Mouse (Mus musculus): ENCODE data around the gene Gm20388. TPM values are rescaled to one million over a fixed set of nuclear protein-coding genes. Genes with fewer than 3 reads are reported as not detected.

Gene Gm20388
- polyA plus RNA-seq, 1 experiment from 2014 or later, result not detected

DNA sequence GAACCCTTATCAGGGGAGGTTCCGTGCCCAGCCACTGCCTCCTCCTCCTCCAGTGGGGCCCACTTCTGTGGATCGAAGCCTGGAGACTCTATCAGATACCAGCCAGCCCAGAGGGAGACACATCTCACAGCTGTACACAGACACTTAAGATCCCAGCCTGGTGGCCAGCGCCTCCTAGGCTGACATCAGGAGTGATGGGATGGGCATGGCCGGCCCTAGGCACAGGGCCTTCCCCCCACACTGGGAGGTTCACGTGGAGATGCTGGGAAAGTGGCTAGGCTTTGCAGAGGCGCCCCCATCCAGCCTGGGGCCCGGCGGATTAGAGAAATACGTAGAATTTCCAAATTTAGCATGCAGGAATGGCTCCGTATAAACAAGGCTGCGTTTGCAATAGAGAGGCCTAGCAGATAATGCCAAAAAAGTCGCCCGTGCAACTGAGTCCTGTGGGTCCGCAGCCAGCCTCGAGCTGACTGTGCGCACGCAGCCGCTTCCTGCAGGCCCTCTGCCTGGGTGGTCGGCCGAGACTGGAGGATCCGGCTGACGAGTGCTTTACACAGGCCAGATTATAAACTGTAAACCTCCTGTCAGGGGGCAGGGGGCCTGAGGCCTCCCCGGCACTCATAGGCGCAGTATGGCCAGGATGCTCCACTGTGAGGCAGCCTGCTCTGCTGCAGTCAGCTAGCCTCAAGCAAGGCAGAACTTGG lies 949.9 kb downstream of the Gm20388 start:
- H3K27ac ChIP-seq, result peak overlapping the region; percentile 19
- H3K4me1 ChIP-seq, result peaks cover 10% of the 10 kb centered on the region; the same call in 1 of the 2 replicates
- H3K4me2 ChIP-seq (replicated peaks), result no peak overlapping the region
- WGBS, result 40% methylated on average over 24 of the region's 24 CpGs
- H3K9ac ChIP-seq, result no peak overlapping the region
- no peak overlapping the region for H3K4me3 ChIP-seq
- 0 out of 2 replicates have a peak, but pooled peaks have one; percentile 10 for ATAC-seq (ENCODE audit: insufficient number of reproducible peaks, insufficient read depth, low FRiP score, low TSS enrichment)
- H3K9me3 ChIP-seq, result no peaks in the 10 kb centered on the region
- no peaks in the 10 kb centered on the region for H3K36me3 ChIP-seq
- H3K27me3 ChIP-seq, result peaks cover 3% of the 10 kb centered on the region; the same call in 1 of the 2 replicates

- ATAC-seq (ENCODE audit: insufficient number of reproducible peaks, insufficient read depth, low FRiP score, low TSS enrichment), result no peak
- Histone ChIP-seq H3K9me3 (no peaks in the 10 kb centered on the region), H3K4me1 (peaks cover 10% of the 10 kb centered on the region; the same call in 1 of the 2 replicates), H3K4me2 (replicated peaks) (no peak overlapping the region), H3K4me3 (no peak overlapping the region), H3K27ac (no peak overlapping the region), H3K9ac (no peak overlapping the region), H3K27me3 (peaks cover 3% of the 10 kb centered on the region; the same call in 1 of the 2 replicates), H3K36me3 (no peaks in the 10 kb centered on the region)
- WGBS, result 88% methylated on average over 4 of the region's 4 CpGs
These were observed 953.0 kb downstream of the Gm20388 start for GRCm38 (mm10) chr8:120863683-120864082.

DNA sequence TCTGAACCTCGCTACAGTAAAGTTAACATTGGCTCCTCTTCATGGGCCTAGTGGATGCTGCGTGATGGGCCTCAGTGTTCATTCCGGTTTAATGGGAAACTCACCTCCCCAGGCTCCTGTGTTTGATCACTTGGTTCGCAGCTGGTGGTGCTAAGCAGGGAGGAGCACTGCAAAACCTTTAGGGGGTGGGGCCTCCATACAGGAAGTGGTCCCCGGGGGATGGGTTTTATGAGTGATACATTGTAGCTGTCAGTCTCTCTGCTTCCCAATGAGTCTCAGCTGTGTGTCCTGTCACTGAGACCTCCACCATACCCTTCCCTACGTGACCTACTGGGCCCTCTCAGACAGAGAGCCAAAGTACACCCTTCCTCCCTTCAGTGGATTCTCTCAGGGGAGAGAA lies 956.7 kb downstream of the Gm20388 start:
- Histone ChIP-seq H3K9me3 (no peaks in the 10 kb centered on the region), H3K4me3 (no peak overlapping the region), H3K27me3 (no peaks in the 10 kb centered on the region), H3K9ac (no peak overlapping the region), H3K36me3 (no peaks in the 10 kb centered on the region), H3K4me1 (no peaks in the 10 kb centered on the region), H3K4me2 (replicated peaks) (no peak overlapping the region), H3K27ac (no peak overlapping the region)
- no peak for ATAC-seq (ENCODE audit: insufficient number of reproducible peaks, insufficient read depth, low FRiP score, low TSS enrichment)
- WGBS, result 66% methylated on average over 6 of the region's 6 CpGs

- Histone ChIP-seq H3K27ac (no peak overlapping the region), H3K27me3 (no peaks in the 10 kb centered on the region), H3K9ac (no peak overlapping the region), H3K36me3 (no peaks in the 10 kb centered on the region), H3K4me1 (no peaks in the 10 kb centered on the region), H3K9me3 (no peaks in the 10 kb centered on the region), H3K4me3 (no peak overlapping the region), H3K4me2 (replicated peaks) (no peak overlapping the region)
- WGBS, result 81% methylated on average over 6 of the region's 6 CpGs
- ATAC-seq (ENCODE audit: insufficient number of reproducible peaks, insufficient read depth, low FRiP score, low TSS enrichment), result no peak
These were observed 962.0 kb downstream of the Gm20388 start for GRCm38 (mm10) chr8:120872661-120873060.

DNA sequence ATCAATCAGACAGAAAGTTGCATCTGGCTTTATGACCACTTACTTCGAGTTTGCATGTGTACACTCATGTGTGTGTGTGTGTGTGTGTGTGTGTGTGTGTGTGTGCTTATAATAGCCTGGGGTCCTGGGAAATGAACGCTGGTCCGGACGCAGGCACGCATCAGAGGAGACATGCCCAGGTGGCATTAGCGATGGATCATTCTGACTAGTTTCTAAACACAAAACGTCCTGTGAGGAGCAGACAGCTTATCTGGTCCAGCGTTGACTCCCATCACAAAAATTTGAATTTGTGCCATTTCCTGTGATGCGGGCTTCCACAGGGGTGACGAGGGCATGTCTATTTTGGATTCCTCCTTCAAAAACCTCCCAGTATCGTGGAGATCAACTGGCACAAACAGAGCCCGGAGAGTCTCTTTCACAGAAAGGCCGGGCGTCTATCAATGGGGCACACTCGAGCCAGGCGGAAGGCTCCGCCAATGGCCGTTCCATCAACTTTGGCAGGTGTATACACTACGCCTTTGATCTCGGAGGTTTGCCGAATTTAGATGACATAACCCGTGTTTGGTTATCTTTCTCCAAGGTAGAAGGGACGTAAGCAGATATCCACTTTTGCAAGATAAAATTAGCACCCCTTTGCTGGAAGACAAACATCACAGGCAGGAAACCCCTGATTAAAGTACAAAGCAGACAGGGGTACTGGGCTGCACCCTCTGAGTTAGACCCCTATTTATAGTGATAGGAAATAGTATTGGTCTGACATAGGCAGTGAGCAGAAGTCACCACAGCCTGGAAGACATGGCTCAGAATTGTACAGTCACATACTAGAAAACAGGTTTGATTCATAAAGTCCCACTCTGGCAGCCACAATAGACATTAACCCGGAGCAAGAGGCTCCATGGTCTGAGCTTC lies 965.6 kb downstream of the Gm20388 start:
- 77% methylated on average over 24 of the region's 24 CpGs for WGBS
- H3K27me3 ChIP-seq, result peaks cover 31% of the 10 kb centered on the region

GRCm38 (mm10) chr8:120877005-120877404 lies 966.4 kb downstream of the Gm20388 start:
- no peaks in the 10 kb centered on the region for H3K36me3 ChIP-seq
- peaks cover 39% of the 10 kb centered on the region for H3K27me3 ChIP-seq
- H3K4me1 ChIP-seq, result no peaks in the 10 kb centered on the region
- H3K4me3 ChIP-seq, result no peak overlapping the region
- no peak overlapping the region for H3K4me2 ChIP-seq (replicated peaks)
- WGBS, result 80% methylated on average over 7 of the region's 7 CpGs
- H3K9me3 ChIP-seq, result no peaks in the 10 kb centered on the region
- no peak overlapping the region for H3K9ac ChIP-seq
- no peak for ATAC-seq (ENCODE audit: insufficient number of reproducible peaks, insufficient read depth, low FRiP score, low TSS enrichment)
- no peak overlapping the region for H3K27ac ChIP-seq

More for the DNA sequence above, 965.6 kb downstream of the Gm20388 start:
- H3K36me3 ChIP-seq, result no peaks in the 10 kb centered on the region
- no peaks in the 10 kb centered on the region for H3K4me1 ChIP-seq
- H3K9ac ChIP-seq, result no peak overlapping the region
- no peak overlapping the region for H3K27ac ChIP-seq
- ATAC-seq (ENCODE audit: insufficient number of reproducible peaks, insufficient read depth, low FRiP score, low TSS enrichment), result no peak
- H3K4me2 ChIP-seq (replicated peaks), result no peak overlapping the region
- no peak overlapping the region for H3K4me3 ChIP-seq
- H3K9me3 ChIP-seq, result no peaks in the 10 kb centered on the region

GRCm38 (mm10) chr8:120879928-120880327 lies 969.3 kb downstream of the Gm20388 start:
- no peak for ATAC-seq (ENCODE audit: insufficient number of reproducible peaks, insufficient read depth, low FRiP score, low TSS enrichment)
- peaks cover 57% of the 10 kb centered on the region for H3K27me3 ChIP-seq
- H3K4me1 ChIP-seq, result peaks cover 11% of the 10 kb centered on the region; the same call in 1 of the 2 replicates
- H3K9me3 ChIP-seq, result no peaks in the 10 kb centered on the region
- H3K4me3 ChIP-seq, result no peak overlapping the region
- no peak overlapping the region for H3K27ac ChIP-seq
- H3K4me2 ChIP-seq (replicated peaks), result no peak overlapping the region
- 54% methylated on average over 6 of the region's 6 CpGs for WGBS
- no peak overlapping the region for H3K9ac ChIP-seq
- H3K36me3 ChIP-seq, result no peaks in the 10 kb centered on the region

GRCm38 (mm10) chr8:120881634-120882033 lies 971.0 kb downstream of the Gm20388 start:
- H3K27ac ChIP-seq, result no peak overlapping the region
- no peak for ATAC-seq (ENCODE audit: insufficient number of reproducible peaks, insufficient read depth, low FRiP score, low TSS enrichment)
- WGBS, result 73% methylated on average over 10 of the region's 10 CpGs

GRCm38 (mm10) chr8:120882657-120883056 lies 972.0 kb downstream of the Gm20388 start:
- H3K9me3 ChIP-seq, result no peaks in the 10 kb centered on the region
- H3K27ac ChIP-seq, result peak overlapping the region; percentile 31; the same call in 1 of the 2 replicates
- peaks cover 14% of the 10 kb centered on the region; the same call in 1 of the 2 replicates for H3K4me1 ChIP-seq
- WGBS, result 11% methylated on average over 13 of the region's 13 CpGs
- no peak overlapping the region for H3K4me2 ChIP-seq (replicated peaks)
- no peaks in the 10 kb centered on the region for H3K36me3 ChIP-seq
- no peak for ATAC-seq (ENCODE audit: insufficient number of reproducible peaks, insufficient read depth, low FRiP score, low TSS enrichment)
- peaks cover 84% of the 10 kb centered on the region for H3K27me3 ChIP-seq
- H3K4me3 ChIP-seq, result no peak overlapping the region
- H3K9ac ChIP-seq, result no peak overlapping the region

More at GRCm38 (mm10) chr8:120881634-120882033, 971.0 kb downstream of the Gm20388 start:
- no peak overlapping the region for H3K4me3 ChIP-seq
- H3K9me3 ChIP-seq, result no peaks in the 10 kb centered on the region
- no peak overlapping the region for H3K9ac ChIP-seq
- H3K36me3 ChIP-seq, result no peaks in the 10 kb centered on the region
- H3K27me3 ChIP-seq, result peaks cover 74% of the 10 kb centered on the region
- peaks cover 14% of the 10 kb centered on the region; the same call in 1 of the 2 replicates for H3K4me1 ChIP-seq
- H3K4me2 ChIP-seq (replicated peaks), result no peak overlapping the region

DNA sequence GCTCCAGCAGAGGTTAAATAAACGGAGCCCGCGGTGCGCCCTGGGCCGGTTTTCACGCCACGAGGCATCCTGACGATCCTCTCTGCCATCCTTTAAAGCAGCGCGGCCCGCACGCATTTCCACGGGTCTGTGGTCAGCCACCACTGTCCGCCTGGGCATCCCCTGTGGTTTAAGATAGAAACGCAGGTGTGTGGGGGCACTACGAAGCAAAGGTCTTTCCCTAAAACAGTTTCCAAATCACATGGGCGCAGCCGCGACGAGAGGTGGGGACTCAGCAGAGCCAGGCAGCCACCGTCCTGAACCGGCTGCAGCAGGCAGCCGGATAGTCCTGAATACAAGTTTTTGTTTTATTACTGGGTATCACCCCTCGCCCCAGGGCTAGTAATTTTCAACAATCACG lies 972.7 kb downstream of the Gm20388 start:
- H3K27me3 ChIP-seq, result peaks cover 84% of the 10 kb centered on the region
- 0 out of 2 replicates have a peak overlapping the region, but pooled peaks have one; percentile 26 for H3K27ac ChIP-seq
- ATAC-seq (ENCODE audit: insufficient number of reproducible peaks, insufficient read depth, low FRiP score, low TSS enrichment), result no peak
- no peak overlapping the region; the same call in 1 of the 2 replicates for H3K9ac ChIP-seq
- 3% methylated on average over 25 of the region's 25 CpGs for WGBS
- 0 out of 2 replicates have a peak overlapping the region, but pooled peaks have one; percentile 4 for H3K4me3 ChIP-seq
- peak overlapping the region; percentile 44 for H3K4me2 ChIP-seq (replicated peaks)
- peaks cover 14% of the 10 kb centered on the region; the same call in 1 of the 2 replicates for H3K4me1 ChIP-seq
- no peaks in the 10 kb centered on the region for H3K9me3 ChIP-seq
- H3K36me3 ChIP-seq, result no peaks in the 10 kb centered on the region

DNA sequence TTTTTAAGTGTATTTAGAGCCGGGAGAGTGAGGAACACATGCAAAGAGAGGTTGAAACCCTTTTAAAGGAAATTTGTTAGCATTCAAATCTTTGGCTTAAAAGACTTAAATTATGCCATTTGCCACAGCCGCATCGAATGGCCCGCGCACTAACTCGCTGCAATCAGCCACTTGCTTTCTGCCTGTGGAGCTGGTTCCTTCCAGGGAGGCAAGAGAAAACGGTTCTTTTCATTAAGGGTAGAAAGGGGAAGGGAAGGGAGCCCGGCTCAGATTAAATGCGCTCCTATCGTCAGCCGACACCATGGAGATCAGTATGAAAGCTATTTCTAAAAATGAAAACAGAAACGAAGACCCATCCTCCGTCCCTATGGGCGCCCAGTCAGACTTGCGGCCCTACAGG lies 973.2 kb downstream of the Gm20388 start:
- no peak for ATAC-seq (ENCODE audit: insufficient number of reproducible peaks, insufficient read depth, low FRiP score, low TSS enrichment)
- H3K27me3 ChIP-seq, result peaks cover 86% of the 10 kb centered on the region
- H3K4me1 ChIP-seq, result peaks cover 14% of the 10 kb centered on the region; the same call in 1 of the 2 replicates
- no peak overlapping the region for H3K4me2 ChIP-seq (replicated peaks)
- 4% methylated on average over 15 of the region's 15 CpGs for whole genome bisulfite sequencing
- H3K36me3 ChIP-seq, result no peaks in the 10 kb centered on the region
- H3K9me3 ChIP-seq, result no peaks in the 10 kb centered on the region
- H3K9ac ChIP-seq, result no peak overlapping the region
- no peak overlapping the region for H3K4me3 ChIP-seq
- no peak overlapping the region for H3K27ac ChIP-seq
